8 mouse cellular contexts compared by ENCODE assay signal in the genomic region with DNA sequence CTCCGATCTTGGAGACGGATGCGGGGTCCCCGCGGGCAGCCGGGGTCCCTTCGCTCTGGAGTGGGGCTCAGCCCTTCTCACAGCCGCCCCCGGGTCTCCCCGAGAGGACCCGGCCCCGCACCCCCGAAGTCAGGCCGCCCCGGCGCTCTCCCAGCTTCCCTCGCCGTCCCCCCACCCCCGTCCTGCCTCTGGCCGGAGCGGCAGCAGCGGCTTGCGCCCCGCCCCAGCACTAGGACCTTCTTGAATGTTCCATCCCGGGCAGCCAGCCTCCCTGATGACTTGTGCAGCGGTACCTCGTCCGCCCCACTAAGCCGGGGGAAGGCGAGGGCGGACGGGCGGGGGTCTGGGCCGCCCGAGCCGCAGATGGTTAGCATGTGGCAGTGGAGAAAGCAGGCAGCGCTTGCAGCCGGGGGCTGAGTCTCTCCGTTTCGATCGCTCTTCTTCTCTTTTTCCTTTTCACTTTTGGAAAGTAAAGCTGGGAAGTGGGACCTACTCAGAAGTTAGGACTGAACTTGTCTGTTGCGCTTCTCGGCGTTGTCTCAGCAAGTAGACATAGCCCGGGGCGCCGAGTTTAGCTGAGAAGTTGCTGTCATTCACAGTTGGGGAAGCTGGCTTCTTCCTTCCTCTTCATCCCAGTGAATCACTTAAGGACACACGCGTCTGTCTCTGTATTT. TPM values are rescaled to one million over a fixed set of nuclear protein-coding genes. Genes with fewer than 3 reads are reported as not detected.
DNase-seq lines count a peak whose midpoint lies in the region; TF ChIP-seq lines count a peak whose summit lies in the region.

No protein-coding gene starts in this region.

- no peaks in the 10 kb centered on the region for H3K27me3 ChIP-seq in testis, adult 2 months (ENCODE audit: control insufficient read depth, insufficient read depth, low read length)

- TF ChIP-seq CTCF in testis, adult 2 months (IDR thresholded peaks at IDR 0.05; ENCODE audit: control insufficient read depth, insufficient read depth, insufficient replicate concordance, low read depth, low read length) = no peak
- TF ChIP-seq CTCF in bone marrow macrophage, adult 2 months (IDR thresholded peaks at IDR 0.05; ENCODE audit: low read depth, low read length) = no peak

- no peaks in the 10 kb centered on the region for H3K36me3 ChIP-seq in testis, adult 2 months (ENCODE audit: control insufficient read depth, insufficient read depth, low read length)

- H3K27ac ChIP-seq in testis, adult 2 months (ENCODE audit: control insufficient read depth, insufficient read depth, low read depth, low read length) = peak overlapping the region; percentile 60
- H3K27ac ChIP-seq in bone marrow macrophage, adult 2 months (ENCODE audit: insufficient read depth, low read depth, low read length) = peak overlapping the region; percentile 80

- DNase-seq in testis, postnatal 10 days (ENCODE audit: low spot score) = no peak
- DNase-seq in frontal cortex, postnatal 14 days (ENCODE audit: low spot score in 2 of 2) = peak; percentile 28 to 41
- peak; percentile 48 to 65 for DNase-seq in kidney, adult 8-10 months
- peak; percentile 83 for DNase-seq in lung, adult 18-20 months
- peak; percentile 56 for DNase-seq in retina, postnatal 7 days (ENCODE audit: low read depth, low spot score)
- DNase-seq in urinary bladder, postnatal 10 days (ENCODE audit: low spot score) = no peak

- peaks cover 10% of the 10 kb centered on the region for H3K4me1 ChIP-seq in testis, adult 2 months (ENCODE audit: control insufficient read depth, insufficient read depth, low read length)
- H3K4me1 ChIP-seq in bone marrow macrophage, adult 2 months (ENCODE audit: control insufficient read depth, insufficient read depth, low read length) = peaks cover 20% of the 10 kb centered on the region

- peak overlapping the region; percentile 80 for H3K4me3 ChIP-seq in testis, adult 2 months (ENCODE audit: control insufficient read depth, low read depth, low read length)
- H3K4me3 ChIP-seq in bone marrow macrophage, adult 2 months (ENCODE audit: insufficient read depth, low read length) = peak overlapping the region; percentile 80

- no peak for TF ChIP-seq POLR2A in testis, adult 2 months (IDR thresholded peaks at IDR 0.05; ENCODE audit: control insufficient read depth, low read depth, low read length)
- no peak for TF ChIP-seq POLR2A in bone marrow macrophage, adult 2 months (IDR thresholded peaks at IDR 0.05; ENCODE audit: borderline replicate concordance, low read depth, low read length)

RNA-seq across cellular contexts. Expression of a gene that starts 0.5 kb away (rescaled TPM):
- 4.8 and 6.9 TPM in 2 replicates for polyA plus RNA-seq in testis, adult 2 months (2012; rRNA removed)
- polyA plus RNA-seq in bone marrow macrophage, adult 2 months (2012; ENCODE audit: insufficient read depth, insufficient read length, missing spikeins) = 58.7 and 59.2 TPM in 2 replicates

Comparison
In these comparisons a context has a peak if more than half of its experiments do, and no peak if none do; other contexts are left out.
1. DNase-seq: peak in frontal cortex, postnatal 14 days (2 of 2), kidney, adult 8-10 months (2 of 2), lung, adult 18-20 months (2 of 2) and retina, postnatal 7 days (single experiment); none in testis, postnatal 10 days (single experiment) and urinary bladder, postnatal 10 days (single experiment).